Mouse (Mus musculus): ENCODE results near the gene Ankfn1. TPM values are rescaled to one million over a fixed set of nuclear protein-coding genes. Genes with fewer than 3 reads are reported as not detected.
A peak's percentile ranks its signal among the peaks of the same experiment; 100 is the strongest.

Ankfn1 gene
- polyA plus RNA-seq, 1 experiment from 2014 or later = 2.1 TPM

GRCm38 (mm10) chr11:89419863-89420262 is 357.6 kb downstream of the Ankfn1 start:
- 74% methylated on average over 2 of the region's 2 CpGs for WGBS
- no peaks in the 10 kb centered on the region for H3K27me3 ChIP-seq (ENCODE audit: insufficient read depth, low read length)
- TF ChIP-seq CTCF (IDR thresholded peaks at IDR 0.05; ENCODE audit: low read depth) = no peak
- no peak overlapping the region for H3K9ac ChIP-seq
- DNase-seq (no peak), ATAC-seq (ENCODE audit: insufficient read depth) (no peak)
- H3K4me3 ChIP-seq (ENCODE audit: low read depth, low read length) = no peak overlapping the region
- no peaks in the 10 kb centered on the region for H3K36me3 ChIP-seq (ENCODE audit: insufficient read depth)
- H3K4me2 ChIP-seq = no peak overlapping the region
- H3K9me3 ChIP-seq (ENCODE audit: low read depth, low read length) = no peaks in the 10 kb centered on the region
- no peaks in the 10 kb centered on the region for H3K4me1 ChIP-seq (ENCODE audit: insufficient read depth)
- no peak overlapping the region for H3K27ac ChIP-seq (ENCODE audit: low read depth)

DNA sequence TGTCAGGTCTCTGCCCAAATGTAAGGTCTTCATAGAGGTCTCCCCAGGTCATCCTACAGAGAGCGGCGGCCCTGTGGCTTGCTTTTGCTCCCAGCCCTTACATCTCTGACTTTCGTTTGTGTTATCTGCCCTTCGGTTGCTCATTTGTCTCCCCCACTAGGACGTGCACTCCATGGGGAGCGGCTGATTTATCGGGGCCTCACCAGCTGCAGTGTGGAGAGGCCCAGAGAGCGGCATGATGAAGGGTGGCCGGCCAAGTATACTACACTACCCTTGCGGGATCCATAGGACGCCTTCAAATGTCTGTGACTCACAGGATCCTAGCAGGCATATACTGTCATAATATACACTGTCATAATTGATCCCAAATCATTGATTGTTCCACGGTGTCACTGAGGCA is 358.8 kb downstream of the Ankfn1 start:
- no peak for DNase-seq
- Histone ChIP-seq H3K27me3 (ENCODE audit: insufficient read depth, low read length) (no peaks in the 10 kb centered on the region), H3K4me2 (no peak overlapping the region), H3K9me3 (ENCODE audit: low read depth, low read length) (no peaks in the 10 kb centered on the region), H3K4me1 (ENCODE audit: insufficient read depth) (no peaks in the 10 kb centered on the region), H3K36me3 (ENCODE audit: insufficient read depth) (no peaks in the 10 kb centered on the region), H3K9ac (no peak overlapping the region), H3K27ac (ENCODE audit: low read depth) (no peak overlapping the region), H3K4me3 (ENCODE audit: low read depth, low read length) (no peak overlapping the region)
- no peak for TF ChIP-seq CTCF (IDR thresholded peaks at IDR 0.05; ENCODE audit: low read depth)
- 0 out of 2 replicates have a peak, but pooled peaks have one; percentile 49 for ATAC-seq (ENCODE audit: insufficient read depth)
- WGBS = 44% methylated on average over 12 of the region's 12 CpGs

GRCm38 (mm10) chr11:89416769-89417168 is 360.7 kb downstream of the Ankfn1 start:
- Histone ChIP-seq H3K27me3 (ENCODE audit: insufficient read depth, low read length) (no peaks in the 10 kb centered on the region), H3K4me1 (ENCODE audit: insufficient read depth) (no peaks in the 10 kb centered on the region), H3K27ac (ENCODE audit: low read depth) (no peak overlapping the region), H3K36me3 (ENCODE audit: insufficient read depth) (no peaks in the 10 kb centered on the region), H3K4me2 (no peak overlapping the region), H3K9me3 (ENCODE audit: low read depth, low read length) (no peaks in the 10 kb centered on the region), H3K4me3 (ENCODE audit: low read depth, low read length) (no peak overlapping the region), H3K9ac (no peak overlapping the region)
- 59% methylated on average over 6 of the region's 6 CpGs for WGBS
- ATAC-seq (ENCODE audit: insufficient read depth) = no peak
- DNase-seq = no peak
- TF ChIP-seq CTCF (IDR thresholded peaks at IDR 0.05; ENCODE audit: low read depth) = no peak

GRCm38 (mm10) chr11:89408774-89409173 is 368.7 kb downstream of the Ankfn1 start:
- H3K4me2 ChIP-seq = no peak overlapping the region
- no peaks in the 10 kb centered on the region for H3K27me3 ChIP-seq (ENCODE audit: insufficient read depth, low read length)
- peak; percentile 44 for DNase-seq
- no peak for TF ChIP-seq CTCF (IDR thresholded peaks at IDR 0.05; ENCODE audit: low read depth)
- no peak overlapping the region for H3K9ac ChIP-seq
- no peaks in the 10 kb centered on the region for H3K4me1 ChIP-seq (ENCODE audit: insufficient read depth)
- peak; percentile 76 for ATAC-seq (ENCODE audit: insufficient read depth)
- H3K36me3 ChIP-seq (ENCODE audit: insufficient read depth) = no peaks in the 10 kb centered on the region
- H3K4me3 ChIP-seq (ENCODE audit: low read depth, low read length) = no peak overlapping the region
- 62% methylated on average over 6 of the region's 6 CpGs for WGBS
- H3K9me3 ChIP-seq (ENCODE audit: low read depth, low read length) = no peaks in the 10 kb centered on the region
- no peak overlapping the region for H3K27ac ChIP-seq (ENCODE audit: low read depth)

DNA sequence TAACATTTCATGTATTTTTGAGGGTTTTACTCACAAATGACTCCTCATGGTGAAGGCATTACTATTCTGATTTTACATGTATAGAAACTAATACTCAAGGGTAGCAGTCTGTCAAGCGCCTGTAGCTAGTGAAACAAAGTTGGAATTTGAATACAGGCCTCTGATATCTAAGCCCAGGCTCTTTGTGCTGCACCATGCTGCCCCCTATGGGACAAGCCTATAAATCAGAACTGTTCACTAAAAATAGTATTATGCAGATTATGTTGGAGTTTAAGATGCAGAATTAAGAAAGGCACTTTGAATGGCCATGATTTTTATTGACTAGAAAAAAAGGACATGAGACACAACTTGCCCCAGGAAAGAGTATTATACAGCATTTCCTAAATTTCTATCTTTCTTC is 373.0 kb downstream of the Ankfn1 start:
- Histone ChIP-seq H3K4me3 (ENCODE audit: low read depth, low read length) (no peak overlapping the region), H3K4me2 (no peak overlapping the region), H3K27me3 (ENCODE audit: insufficient read depth, low read length) (no peaks in the 10 kb centered on the region), H3K27ac (ENCODE audit: low read depth) (no peak overlapping the region), H3K9ac (no peak overlapping the region), H3K9me3 (ENCODE audit: low read depth, low read length) (no peaks in the 10 kb centered on the region), H3K36me3 (ENCODE audit: insufficient read depth) (no peaks in the 10 kb centered on the region), H3K4me1 (ENCODE audit: insufficient read depth) (no peaks in the 10 kb centered on the region)
- peak; percentile 43 for TF ChIP-seq CTCF (IDR thresholded peaks at IDR 0.05; ENCODE audit: low read depth)
- ATAC-seq (ENCODE audit: insufficient read depth) (no peak), DNase-seq (peak; percentile 33)
- WGBS = 83% methylated on average over 1 of the region's 1 CpGs

DNA sequence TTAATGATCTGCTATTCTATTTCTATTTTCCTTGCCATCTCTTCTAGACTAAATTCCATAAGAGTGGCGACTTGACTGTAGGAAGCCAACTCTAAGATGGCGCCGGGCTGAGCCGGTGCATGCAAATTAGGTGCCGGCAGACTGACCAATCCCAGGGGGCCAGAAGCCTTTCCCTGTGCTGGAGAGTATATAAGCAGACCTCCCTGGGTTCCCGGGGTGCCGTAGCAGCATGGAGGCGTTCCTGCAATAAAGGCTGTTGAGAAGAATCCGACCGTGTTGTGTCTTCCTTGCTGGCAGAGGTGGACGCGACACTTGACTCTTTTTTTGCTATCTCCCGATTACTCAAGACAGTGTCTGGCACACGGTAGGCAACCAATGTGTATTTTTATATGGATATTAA is 374.0 kb downstream of the Ankfn1 start:
- Histone ChIP-seq H3K9me3 (ENCODE audit: low read depth, low read length) (no peaks in the 10 kb centered on the region), H3K36me3 (ENCODE audit: insufficient read depth) (no peaks in the 10 kb centered on the region), H3K9ac (no peak overlapping the region), H3K27ac (ENCODE audit: low read depth) (no peak overlapping the region), H3K27me3 (ENCODE audit: insufficient read depth, low read length) (no peaks in the 10 kb centered on the region), H3K4me1 (ENCODE audit: insufficient read depth) (no peaks in the 10 kb centered on the region), H3K4me2 (no peak overlapping the region), H3K4me3 (ENCODE audit: low read depth, low read length) (no peak overlapping the region)
- ATAC-seq (ENCODE audit: insufficient read depth) (no peak), DNase-seq (no peak)
- TF ChIP-seq CTCF (IDR thresholded peaks at IDR 0.05; ENCODE audit: low read depth) = no peak
- WGBS = 91% methylated on average over 14 of the region's 14 CpGs

GRCm38 (mm10) chr11:89388851-89389250 is 388.6 kb downstream of the Ankfn1 start:
- DNase-seq = no peak
- no peak overlapping the region for H3K4me3 ChIP-seq (ENCODE audit: low read depth, low read length)
- 63% methylated on average over 2 of the region's 2 CpGs for WGBS
- no peaks in the 10 kb centered on the region for H3K9me3 ChIP-seq (ENCODE audit: low read depth, low read length)
- no peak overlapping the region for H3K4me2 ChIP-seq
- no peaks in the 10 kb centered on the region for H3K4me1 ChIP-seq (ENCODE audit: insufficient read depth)
- TF ChIP-seq CTCF (IDR thresholded peaks at IDR 0.05; ENCODE audit: low read depth) = no peak
- no peaks in the 10 kb centered on the region for H3K27me3 ChIP-seq (ENCODE audit: insufficient read depth, low read length)
- no peak overlapping the region for H3K27ac ChIP-seq (ENCODE audit: low read depth)
- no peaks in the 10 kb centered on the region for H3K36me3 ChIP-seq (ENCODE audit: insufficient read depth)
- H3K9ac ChIP-seq = no peak overlapping the region
- no peak for ATAC-seq (ENCODE audit: insufficient read depth)

GRCm38 (mm10) chr11:89382634-89383009 is 394.8 kb downstream of the Ankfn1 start:
- Histone ChIP-seq H3K27ac (ENCODE audit: low read depth) (peak overlapping the region; percentile 79), H3K4me2 (no peak overlapping the region; the same call in 1 of the 2 replicates), H3K9me3 (ENCODE audit: low read depth, low read length) (no peaks in the 10 kb centered on the region), H3K27me3 (ENCODE audit: insufficient read depth, low read length) (no peaks in the 10 kb centered on the region), H3K4me1 (ENCODE audit: insufficient read depth) (peaks cover 13% of the 10 kb centered on the region), H3K9ac (no peak overlapping the region), H3K36me3 (ENCODE audit: insufficient read depth) (no peaks in the 10 kb centered on the region), H3K4me3 (ENCODE audit: low read depth, low read length) (no peak overlapping the region)
- DNase-seq (no peak), ATAC-seq (ENCODE audit: insufficient read depth) (peak; percentile 63)
- 37% methylated on average over 2 of the region's 2 CpGs for WGBS
- TF ChIP-seq CTCF (IDR thresholded peaks at IDR 0.05; ENCODE audit: low read depth) = no peak
